Mouse (Mus musculus) cerebellum, adult (tissue): Measurements from ENCODE around the gene Col25a1.
A peak's percentile ranks its signal among the peaks of the same experiment; 100 is the strongest.

Source experiments
- ATAC-seq: cut with Nextera tagmentation; 2 replicates; pipeline ENCODE4 v1.9.2; 2017; ENCODE audit warnings: mild to moderate bottlenecking, moderate library complexity, mixed read lengths; ENCODE audit not compliant: insufficient number of reproducible peaks, low FRiP score, low TSS enrichment

The Col25a1 gene

DNA sequence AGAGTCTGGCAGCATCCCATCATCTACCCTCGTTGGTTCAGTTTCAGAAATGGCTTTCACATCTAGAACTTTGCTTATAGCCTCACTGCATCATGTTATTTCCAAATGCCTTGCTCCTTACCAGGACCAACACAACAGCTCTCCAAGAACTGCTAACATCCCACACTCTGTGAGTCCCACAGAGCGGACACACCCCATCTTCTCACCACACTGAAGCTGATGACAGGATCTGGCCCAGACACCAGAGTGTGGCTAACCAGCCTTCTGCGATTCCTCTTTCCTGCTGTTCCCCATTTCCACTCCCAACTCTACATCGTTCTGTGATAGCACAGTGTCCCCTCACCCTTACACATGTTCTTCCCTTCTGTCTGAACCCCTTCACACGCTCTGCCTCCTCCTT is 301.5 kb downstream of the Col25a1 start:
- ATAC-seq: no peak

DNA sequence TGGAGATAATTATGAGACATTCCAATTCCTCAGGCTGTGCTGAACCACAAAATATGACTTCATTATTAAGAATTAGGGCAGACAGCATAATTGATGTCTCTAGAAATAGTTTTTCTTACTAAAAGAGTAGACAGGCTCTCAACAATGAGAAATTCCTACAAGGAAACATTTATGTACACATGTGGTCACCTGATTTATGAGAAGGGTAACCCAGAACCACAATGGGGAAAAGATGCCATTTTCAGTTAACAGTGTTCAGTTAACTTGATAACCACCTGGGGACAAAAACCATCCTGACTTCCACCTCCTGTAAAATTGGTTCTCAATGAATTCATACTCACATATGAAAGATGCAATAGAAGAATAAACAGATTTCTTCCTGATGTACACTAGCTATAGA is 305.7 kb downstream of the Col25a1 start:
- no peak for ATAC-seq

DNA sequence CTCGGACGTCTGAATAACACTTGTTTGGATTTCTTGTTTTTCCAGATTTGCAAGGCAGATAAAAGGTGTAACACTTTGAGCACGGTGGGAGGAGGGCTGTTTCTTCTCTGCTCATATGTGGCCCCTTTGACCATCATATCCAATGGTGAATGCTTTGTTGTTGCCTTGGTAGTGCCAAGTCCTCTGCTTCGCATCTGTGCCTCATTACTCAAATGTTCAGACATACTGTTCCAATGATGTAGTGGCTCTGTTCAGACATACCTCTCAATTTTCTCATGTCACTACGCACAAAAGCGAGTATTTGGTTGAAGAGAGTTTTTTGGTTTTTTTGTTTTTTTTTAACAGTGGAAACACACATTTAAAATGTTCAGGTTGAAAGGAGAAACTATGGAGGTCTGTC is 308.5 kb downstream of the Col25a1 start:
- ATAC-seq: no peak

DNA sequence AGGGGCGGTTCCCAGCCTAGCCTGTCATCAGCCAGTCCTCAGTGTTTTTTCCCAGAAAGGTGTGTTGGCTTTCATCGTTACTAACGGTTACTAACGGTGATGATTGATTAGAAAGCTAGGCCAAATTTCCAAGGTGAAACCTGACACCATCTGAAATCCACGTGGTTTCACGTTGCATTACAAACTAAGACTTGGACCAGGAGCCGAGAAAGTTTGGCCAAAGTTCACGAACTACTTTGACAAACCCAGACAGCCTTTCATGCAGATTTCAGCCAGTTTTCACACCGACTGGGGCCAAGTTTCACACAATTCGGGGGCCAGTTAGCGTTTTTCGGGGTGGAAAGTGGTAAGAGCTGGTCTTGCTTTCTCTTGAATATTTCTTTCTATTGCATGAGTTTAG is 309.4 kb downstream of the Col25a1 start:
- no peak for ATAC-seq

DNA sequence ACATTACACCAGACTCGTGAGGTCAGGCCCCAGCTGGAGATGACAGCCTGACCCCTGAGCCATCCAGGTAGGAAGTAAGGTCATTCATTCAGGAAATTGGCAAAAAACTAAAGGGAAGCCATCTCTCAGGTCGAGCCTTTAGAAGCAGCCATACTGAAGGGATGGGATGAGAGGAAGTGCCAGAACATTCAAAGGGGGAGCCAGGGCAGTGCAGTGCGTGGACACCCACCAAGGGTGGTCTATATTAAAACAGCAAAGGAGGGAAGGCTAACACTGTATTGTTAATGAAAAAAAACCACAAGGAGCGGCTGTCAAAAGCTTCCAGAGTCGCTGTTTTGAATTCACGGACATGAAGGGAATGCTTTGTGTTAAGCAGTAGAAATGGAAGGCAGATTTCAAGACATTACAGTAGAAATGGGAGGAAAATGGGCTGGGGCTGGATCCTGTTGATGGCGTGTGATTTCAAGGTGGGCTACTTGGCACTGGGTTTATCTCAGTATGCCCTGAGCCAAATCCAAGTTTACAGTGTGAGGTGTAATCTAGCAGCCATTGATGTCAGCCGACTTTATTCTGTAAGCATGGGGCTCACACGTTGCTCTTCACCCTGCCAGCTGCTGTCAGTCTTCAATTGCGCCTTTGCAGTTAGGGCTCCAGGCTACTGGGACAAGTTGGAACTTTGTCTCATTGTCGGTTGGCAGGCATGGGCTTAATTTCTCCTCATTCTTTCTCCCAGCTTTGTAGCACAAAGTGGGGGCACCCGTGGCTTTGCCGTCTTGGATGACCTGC is 312.7 kb downstream of the Col25a1 start:
- ATAC-seq: no peak

DNA sequence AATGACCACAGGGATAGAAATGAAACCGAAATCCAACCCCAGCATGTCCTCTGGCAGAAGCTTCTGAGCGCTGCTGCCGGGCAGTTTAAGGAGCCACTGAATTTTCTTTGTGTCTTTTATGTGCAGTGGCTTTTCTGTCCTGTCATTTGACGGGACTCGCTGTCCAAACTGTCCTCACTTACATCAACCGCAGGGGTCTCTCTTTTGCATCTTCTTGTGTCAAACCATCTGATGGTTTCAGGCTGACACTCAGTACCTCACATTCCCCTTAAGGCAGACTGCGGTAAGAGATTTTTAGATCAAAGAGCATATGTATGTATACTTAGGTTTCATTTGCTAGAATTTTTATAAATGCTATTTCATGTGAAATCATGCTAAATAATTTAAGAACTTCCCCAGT is 318.6 kb downstream of the Col25a1 start:
- no peak for ATAC-seq

DNA sequence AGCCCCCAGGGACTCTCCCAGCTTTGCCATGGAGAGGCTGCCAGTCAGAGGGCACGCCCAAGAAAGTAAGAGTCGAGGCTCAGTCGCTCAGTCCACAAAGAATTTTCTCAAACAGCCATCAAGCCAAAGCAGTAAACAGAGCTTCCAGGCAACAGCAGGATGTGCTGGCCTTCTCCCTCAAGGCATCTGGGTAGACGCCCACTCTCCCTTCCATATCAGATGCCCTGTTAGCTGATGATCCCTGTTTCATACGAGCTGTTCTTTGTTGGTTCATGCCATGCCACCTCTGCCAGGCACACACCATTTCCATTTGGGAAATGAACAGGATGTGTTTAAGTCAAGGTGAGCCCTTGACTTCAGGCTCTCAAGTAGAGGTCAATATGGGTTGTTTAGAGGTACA is 334.1 kb downstream of the Col25a1 start:
- no peak for ATAC-seq

DNA sequence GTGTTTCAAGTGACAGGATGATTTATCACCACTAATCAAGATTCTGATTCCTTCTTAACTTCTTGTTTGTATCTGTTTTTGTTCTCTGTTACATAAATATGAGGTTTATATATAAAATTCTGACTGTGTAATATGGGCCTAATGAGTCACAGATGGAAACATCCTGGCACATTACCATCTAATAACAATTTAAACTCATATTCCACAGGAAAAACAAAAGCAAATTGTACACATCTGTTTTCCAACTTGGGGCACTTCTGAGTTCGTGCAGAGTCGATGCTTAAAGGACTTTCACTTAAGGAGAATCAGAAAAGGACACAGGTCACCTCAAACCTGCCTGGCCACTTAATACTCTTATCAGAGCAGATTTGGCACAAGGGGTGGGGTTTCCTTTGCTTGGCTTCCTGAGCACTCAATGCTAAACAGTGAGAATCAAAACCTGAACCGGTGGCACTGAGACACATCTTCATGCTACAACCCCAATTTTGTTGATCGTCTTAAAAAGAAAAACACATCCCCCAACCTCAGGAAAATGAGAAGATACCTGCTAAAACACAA is 342.0 kb downstream of the Col25a1 start:
- ATAC-seq: no peak

DNA sequence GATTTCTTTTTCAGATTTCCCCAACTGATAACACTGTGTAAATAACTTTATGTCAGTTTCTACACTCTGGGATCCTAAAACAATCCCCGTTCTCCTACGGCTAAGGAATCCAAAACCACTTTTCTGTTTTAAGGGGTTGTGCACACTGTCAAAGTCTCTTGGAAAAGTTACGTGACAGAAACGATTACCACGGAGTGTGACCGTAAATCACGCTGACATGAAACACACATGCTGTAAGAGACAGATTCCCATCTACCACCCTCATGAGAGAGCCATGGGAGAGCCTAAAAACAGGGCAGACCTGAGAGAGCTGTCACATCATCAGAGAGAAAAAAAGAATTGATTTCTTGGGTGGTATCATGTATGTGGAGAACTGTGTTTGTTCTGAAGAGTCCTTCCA is 342.7 kb downstream of the Col25a1 start:
- ATAC-seq: no peak

DNA sequence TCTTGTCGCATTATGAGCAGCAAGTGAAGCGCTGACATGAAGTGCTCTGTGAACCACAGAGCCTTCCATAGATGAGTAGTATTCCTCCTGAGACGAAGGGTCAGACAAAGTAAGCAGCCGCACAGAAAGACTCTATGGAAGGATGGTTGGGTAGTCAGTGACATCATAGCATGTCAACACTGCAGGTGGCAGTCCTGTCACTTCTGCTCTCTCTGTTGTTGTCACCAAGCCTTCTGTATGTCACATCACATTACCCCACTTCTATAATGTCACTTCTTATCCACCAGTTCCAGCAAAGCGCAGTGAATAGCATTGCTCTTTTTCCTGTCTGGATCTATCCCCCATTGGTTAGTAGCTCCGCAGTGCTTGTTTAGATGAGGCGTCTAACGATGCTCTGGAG is 351.2 kb downstream of the Col25a1 start:
- ATAC-seq: no peak

DNA sequence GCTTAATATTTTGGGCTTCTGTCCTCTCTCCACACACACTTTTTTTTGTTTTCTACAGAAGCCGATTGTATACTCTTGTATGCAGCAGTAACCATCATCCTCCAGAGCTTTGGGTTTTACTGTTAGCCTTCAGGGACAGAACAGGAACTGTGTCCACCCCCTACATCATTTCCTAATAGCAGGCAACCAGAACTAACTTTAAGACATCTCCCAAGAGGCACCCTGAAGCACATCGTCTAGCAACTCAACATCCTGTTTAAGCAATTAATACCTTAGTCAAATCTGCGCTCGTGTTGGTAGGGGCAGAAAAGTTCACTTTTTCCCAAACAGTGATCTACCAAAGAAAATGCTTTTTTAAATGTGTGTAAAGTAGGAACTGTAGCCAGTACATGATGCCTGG is 357.5 kb downstream of the Col25a1 start:
- no peak for ATAC-seq

DNA sequence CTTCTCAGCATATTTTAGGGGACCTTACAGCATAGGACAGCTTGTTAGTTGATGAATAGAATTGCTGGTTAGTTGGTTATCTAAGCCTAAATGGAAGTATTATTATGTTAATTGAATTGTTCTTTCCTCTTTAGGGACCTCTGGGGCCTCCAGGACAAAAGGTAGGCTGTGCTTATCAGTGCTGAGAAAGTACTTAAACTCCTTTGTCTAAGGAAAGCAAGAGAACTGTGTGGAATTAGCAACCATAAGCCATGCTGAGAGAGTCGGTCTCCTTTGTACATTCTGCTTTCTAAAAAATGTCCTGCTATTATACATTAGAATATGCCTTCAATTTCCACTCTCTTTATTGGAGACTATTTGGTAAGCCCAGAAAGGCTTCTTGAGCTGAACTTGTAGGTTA is 362.9 kb downstream of the Col25a1 start:
- no peak for ATAC-seq

DNA sequence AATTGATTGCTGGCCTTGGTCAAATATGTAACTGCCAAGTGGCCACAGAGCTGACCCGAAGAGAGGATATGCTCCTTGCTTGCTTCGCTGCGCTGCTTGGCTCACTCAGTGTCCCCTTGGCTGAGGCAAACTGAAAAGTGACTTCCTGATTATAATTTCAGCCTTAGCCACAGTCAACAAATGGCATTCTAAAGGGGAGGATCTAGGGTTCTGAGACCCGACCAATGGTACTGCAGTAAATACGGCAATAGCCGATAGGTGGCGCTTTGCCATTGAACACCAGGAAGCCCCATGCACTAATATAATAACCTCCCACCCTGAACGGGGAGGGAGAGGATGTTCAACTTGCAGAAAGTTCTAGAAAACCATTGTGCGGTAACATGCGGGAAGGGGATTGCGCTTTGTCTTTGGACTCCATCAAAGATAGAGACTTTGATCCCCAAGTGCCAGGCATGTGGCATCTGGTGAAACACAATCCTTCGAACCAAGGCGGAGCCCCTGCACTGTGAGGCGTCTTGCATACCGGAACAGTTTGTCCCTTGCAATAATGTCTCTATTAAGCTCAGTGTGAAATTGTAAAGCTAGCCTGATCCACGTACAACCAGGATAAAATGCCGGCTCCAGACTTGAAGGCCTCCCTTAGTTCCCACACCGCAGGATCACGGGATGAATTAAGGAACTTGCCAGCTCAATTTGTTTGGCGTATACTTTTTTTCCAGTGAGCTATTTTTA is 363.5 kb downstream of the Col25a1 start:
- peak; percentile 45 for ATAC-seq

DNA sequence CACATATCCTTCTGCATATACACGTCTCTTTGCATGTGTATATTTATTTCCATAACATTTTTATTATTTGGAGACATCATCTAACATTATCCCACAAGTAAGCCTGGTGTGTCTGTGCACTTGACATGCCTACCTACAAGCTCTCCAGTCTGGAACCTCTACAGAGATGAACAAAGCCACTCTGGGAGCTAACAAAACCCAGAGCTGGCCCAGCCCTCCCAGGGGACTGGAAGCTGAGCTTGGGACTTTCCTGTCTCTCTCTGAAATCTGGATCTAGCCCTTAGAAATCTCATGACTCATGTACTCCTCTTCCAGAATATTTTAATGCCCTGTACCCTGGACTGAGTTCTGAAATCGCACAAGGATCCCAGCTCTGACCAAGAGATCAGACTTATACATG is 365.7 kb downstream of the Col25a1 start:
- no peak for ATAC-seq

DNA sequence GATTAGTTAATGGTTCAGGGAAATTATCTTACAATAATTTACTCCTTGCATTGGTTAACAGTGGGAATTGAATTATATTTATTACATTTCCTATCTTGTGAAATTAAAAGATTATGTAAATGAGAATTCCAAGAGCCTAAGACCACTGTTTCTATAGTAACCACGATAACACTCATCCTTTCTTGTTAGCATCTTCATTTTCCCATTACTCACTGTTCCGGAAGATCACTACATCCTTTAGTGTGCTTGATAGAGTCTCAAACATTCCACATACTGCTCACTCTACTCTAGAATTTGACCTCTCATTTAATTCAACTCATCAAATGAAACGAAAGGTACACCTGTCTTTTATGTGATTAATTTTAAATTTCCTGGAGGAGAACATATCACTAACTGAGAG is 370.4 kb downstream of the Col25a1 start:
- no peak for ATAC-seq

DNA sequence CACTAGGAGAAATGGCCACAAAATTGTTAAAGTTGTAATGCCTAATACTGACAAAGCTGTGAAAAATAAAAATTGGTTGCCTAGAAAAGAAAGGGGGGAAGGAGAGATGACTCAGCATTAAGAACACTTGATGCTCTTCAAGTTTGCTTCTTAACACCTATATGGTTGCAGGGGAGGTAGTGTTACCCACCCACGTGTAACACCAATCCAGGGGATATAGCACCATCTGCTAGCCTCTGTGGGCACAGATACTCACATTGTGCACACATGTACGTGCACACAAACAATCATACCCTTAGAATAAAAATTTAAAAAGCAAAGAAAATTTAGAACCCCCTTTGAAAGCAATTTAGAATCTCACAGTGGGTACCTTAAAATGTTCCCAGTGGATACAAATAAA is 377.0 kb downstream of the Col25a1 start:
- no peak for ATAC-seq

DNA sequence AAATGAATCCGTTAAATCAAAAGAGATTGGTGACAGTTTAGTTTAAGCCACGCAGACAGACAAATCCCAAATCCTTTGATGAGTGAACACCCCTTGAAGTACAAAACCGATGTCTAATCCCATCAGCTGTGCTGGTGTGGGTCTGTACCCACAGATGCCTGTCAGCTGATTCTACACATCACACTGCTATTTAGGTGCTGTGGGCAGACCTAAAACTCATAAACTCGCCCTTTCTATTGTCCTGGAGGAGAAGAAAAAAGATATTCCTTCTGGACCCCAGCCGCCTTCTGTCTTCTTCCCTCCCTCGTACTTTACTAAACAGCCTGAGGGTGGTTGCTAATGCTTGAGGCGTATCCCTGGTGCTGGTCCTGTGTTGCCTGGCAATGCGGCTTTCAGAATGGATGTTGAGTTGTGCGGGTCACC is 387.2 kb downstream of the Col25a1 start:
- no peak for ATAC-seq

DNA sequence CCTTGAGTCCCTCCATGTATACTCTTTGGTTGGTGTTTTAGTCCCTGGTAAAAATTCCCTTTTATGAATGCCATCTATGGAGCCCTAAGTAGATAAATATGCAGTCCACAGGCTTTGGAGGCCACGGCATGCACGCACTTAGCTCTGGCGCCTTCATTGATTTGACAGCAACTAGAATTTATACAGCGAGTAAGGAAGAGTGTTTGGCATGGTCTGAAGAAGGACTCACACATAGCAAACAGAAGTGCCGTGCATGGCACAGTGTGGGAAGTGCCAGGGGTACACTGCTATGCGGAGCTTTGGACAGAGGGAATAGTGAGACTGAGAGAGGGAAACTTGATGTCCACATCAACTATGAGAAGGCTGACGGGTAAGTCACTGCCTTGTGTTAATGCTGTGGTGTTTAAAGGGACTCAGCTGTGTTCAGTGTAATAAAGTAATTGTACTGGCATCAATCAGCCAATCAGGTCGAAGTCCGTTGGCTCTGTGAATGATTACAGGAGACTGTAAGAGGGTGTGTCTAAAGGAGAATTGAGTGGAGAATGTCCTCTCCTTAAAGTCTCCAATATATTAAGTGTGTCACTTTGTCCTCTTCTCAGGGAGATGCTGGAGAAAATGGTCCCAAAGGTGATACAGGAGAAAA is 390.7 kb downstream of the Col25a1 start:
- ATAC-seq: no peak

DNA sequence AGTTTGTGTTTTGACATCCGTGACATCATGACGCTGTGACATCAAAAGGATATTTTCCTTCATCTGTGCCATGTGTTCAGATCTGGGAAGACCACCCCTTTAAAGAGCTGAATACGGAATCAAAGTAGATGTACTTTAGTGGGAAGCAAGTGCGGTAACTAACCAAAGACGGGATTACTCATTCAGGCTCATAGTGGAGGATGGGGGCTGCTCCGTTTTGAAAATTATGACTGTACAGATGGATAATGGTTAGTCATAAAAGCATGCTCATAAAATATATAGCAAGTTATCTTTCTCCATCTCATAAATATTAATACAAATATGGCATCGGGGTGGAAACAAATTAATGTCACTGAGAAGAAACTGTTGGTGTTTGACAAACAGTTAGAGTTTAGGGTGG is 391.7 kb downstream of the Col25a1 start:
- no peak for ATAC-seq

DNA sequence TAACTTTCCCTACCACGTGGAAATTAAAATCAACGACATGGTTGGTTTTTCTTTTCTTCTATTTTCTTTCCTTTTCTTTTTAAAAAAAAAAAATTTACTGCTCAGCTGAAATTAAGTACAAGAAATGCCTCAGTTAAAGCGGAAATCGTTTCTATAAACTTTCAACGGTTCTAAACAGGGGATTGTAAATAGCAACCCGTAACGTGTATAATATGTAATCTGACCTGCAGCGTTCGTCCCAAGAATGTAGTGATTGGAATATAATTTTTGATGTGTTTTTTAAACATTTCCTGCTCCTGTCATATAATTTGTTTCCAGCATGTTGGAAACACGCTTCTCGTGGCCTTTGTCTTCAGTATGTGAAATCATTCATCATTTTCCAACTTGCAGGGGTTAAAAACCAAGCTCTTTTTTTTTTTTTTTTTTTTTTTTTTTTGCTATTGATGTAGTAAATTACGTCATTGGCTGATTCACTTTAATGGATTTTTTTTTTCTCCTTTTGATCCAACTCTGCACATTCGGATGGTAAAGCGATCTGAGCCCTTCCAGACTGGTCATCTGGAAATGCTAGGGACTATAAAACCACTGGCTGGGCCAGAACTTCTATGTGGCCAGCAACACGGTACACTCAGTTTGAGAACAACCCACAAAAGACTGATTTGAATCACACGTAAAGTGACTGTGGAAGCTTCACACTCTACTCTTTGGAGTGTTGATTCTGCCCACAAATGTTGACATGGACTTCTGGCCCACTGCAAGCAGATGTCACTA is 393.3 kb downstream of the Col25a1 start:
- no peak for ATAC-seq

DNA sequence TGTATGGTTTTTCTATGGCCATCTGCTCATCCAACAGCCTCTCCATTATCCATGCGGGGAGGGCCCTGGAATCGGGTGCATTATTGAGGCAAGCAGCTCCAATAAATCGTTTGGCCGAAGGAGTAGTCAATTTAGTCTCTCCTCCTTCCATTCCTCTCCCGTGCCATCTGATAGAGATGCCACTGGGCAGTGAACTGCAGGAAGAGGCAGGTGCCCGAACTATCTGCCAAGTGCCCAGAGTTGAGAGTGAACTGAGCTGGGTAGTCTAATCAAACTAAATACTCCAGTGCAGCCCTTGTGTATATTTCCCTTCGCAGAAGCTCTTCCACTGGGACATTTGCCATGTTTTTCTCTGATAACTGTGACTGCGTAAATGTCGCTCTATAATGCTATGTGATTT is 403.7 kb downstream of the Col25a1 start:
- ATAC-seq: no peak
